Mouse (Mus musculus) forebrain, embryonic 15.5 days (tissue): ENCODE results near the gene Zfp609. TPM values are rescaled to one million over a fixed set of nuclear protein-coding genes. Genes with fewer than 3 reads are reported as not detected.

Experiments used
- ATAC-seq: fragments of 200-750 bp; cut with Nextera tagmentation; replicated peaks from 2 replicates; pipeline ENCODE4 v1.8.0; 2017; ENCODE audit warnings: mild to moderate bottlenecking, moderate TSS enrichment, moderate library complexity
- H3K27ac ChIP-seq: fragments of 300-500 bp; sonication (generic); replicated peaks from 2 replicates; pipeline ENCODE4 v1.5.1; 2015; ENCODE audit warnings: mild to moderate bottlenecking, inconsistent platforms
- H3K27me3 ChIP-seq: fragments of 300-500 bp; sonication (generic); 2 replicates; pipeline ENCODE4 v1.6.1; 2015; ENCODE audit warnings: inconsistent platforms
- H3K36me3 ChIP-seq: fragments of 300-500 bp; sonication (generic); 2 replicates; pipeline ENCODE4 v1.6.1; 2015; ENCODE audit warnings: mild to moderate bottlenecking, inconsistent platforms
- H3K4me1 ChIP-seq: fragments of 300-500 bp; sonication (generic); 2 replicates; pipeline ENCODE4 v1.6.1; 2015; ENCODE audit warnings: inconsistent platforms
- H3K4me2 ChIP-seq: fragments of 300-500 bp; sonication (generic); replicated peaks from 2 replicates; pipeline ENCODE4 v1.6.1; 2015; ENCODE audit warnings: mild to moderate bottlenecking, inconsistent platforms
- H3K4me3 ChIP-seq: fragments of 300-500 bp; sonication (generic); 2 replicates; pipeline ENCODE4 v1.5.1; 2015; ENCODE audit warnings: mild to moderate bottlenecking, inconsistent platforms
- H3K9ac ChIP-seq: fragments of 300-500 bp; sonication (generic); replicated peaks from 2 replicates; pipeline ENCODE4 v1.6.1; 2015; ENCODE audit warnings: mild to moderate bottlenecking, inconsistent platforms
- H3K9me3 ChIP-seq: fragments of 300-500 bp; sonication (generic); 2 replicates; pipeline ENCODE4 v1.6.1; 2016; ENCODE audit warnings: inconsistent platforms
- WGBS: fragments of 180-500 bp; shearing (Covaris S2); methylation state at CpG from one replicate; pipeline ENCODE4 v1.1.7; 2015; ENCODE audit warnings: mixed read lengths; 5-methylcytosine and 5-hydroxymethylcytosine counted together
- polyA plus RNA-seq: library from polyadenylated mRNA; unstranded; fragments of >200 nt; fragmentation: Nextera tagmentation; extraction: Ambion mirVana; gene quantifications from 2 replicates; pipeline ENCODE4 v1.2.1, GENCODE M21; 2015

The Zfp609 gene
- polyA plus RNA-seq, 1 experiment from 2014 or later, result 8.9 TPM

DNA sequence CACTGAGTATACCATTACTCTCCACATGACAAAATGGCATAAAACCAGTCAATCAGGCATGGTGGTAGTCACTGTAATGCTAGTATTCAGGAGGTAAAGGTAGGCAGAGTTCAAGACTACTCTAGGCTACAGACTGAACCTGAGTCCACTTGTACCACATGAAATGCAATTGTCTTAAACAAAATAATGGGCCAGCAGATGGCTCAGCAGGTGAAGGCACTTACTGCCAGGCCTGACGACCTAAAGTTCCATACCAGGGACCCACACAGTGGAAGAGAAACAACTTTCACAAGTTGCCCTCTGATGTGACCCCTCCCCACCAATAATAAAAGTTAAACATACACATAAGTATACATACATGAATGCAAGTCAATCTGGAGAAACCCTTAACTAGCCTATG, 19.5 kb downstream of the Zfp609 start:
- H3K4me3 ChIP-seq, result no peak overlapping the region
- peaks cover 16% of the 10 kb centered on the region; the same call in 1 of the 2 replicates for H3K4me1 ChIP-seq
- no peak overlapping the region for H3K4me2 ChIP-seq
- H3K9me3 ChIP-seq, result no peaks in the 10 kb centered on the region
- no peak overlapping the region for H3K27ac ChIP-seq
- H3K36me3 ChIP-seq, result no peaks in the 10 kb centered on the region
- ATAC-seq, result no peak
- H3K27me3 ChIP-seq, result no peaks in the 10 kb centered on the region
- no peak overlapping the region for H3K9ac ChIP-seq
- 41% methylated on average over 1 of the region's 1 CpGs for WGBS

GRCm38 (mm10) chr9:65807251-65807650, 20.1 kb downstream of the Zfp609 start:
- Histone ChIP-seq H3K9me3 (no peaks in the 10 kb centered on the region), H3K4me1 (peaks cover 13% of the 10 kb centered on the region; the same call in 1 of the 2 replicates), H3K4me3 (no peak overlapping the region), H3K4me2 (no peak overlapping the region), H3K27ac (no peak overlapping the region), H3K9ac (no peak overlapping the region), H3K36me3 (no peaks in the 10 kb centered on the region), H3K27me3 (no peaks in the 10 kb centered on the region)
- no peak for ATAC-seq
- WGBS, result 21% methylated on average over 5 of the region's 5 CpGs

DNA sequence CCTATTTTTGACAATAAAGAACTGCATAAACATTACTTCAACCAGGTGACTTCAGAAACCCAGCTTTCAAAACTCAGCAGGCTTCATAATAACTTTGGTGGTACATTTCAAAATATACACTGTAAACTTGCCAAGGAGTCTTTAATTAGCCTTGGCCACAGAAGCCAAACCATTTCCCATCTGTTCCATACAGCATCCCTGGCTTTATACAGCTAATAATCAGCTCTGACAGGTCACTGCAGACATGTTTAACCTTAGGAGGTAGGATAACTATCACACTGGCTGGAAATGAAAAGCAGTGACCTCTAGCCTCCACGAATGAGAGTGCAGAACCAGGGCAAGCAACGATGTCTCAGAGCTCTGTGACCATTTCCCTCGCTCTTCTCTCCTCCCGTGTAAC, 27.6 kb downstream of the Zfp609 start:
- Histone ChIP-seq H3K27ac (peak overlapping the region; percentile 60), H3K9me3 (no peaks in the 10 kb centered on the region), H3K4me2 (no peak overlapping the region), H3K4me3 (no peak overlapping the region), H3K27me3 (no peaks in the 10 kb centered on the region), H3K9ac (no peak overlapping the region), H3K4me1 (peaks cover 25% of the 10 kb centered on the region), H3K36me3 (no peaks in the 10 kb centered on the region)
- WGBS, result 77% methylated on average over 4 of the region's 4 CpGs
- no peak for ATAC-seq

DNA sequence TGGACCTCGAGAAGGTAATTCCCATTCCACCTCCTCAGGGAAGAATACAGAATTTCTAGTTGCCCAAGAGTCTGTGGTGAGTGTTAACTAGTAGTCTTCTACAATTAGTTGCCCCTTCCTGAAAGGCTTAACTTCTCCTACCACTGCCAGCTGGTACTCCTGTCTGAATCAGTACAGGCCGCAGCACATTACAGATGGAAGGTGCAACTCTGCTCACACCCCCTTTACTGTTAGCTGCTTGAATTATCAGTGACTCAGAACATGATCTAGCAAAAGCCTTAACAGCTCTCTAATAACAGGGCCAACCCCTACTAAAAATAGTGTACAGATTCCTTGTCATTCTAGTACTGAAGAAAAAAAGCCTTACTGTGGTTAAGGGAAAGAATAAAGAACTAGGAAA, 31.7 kb downstream of the Zfp609 start:
- Histone ChIP-seq H3K27ac (no peak overlapping the region), H3K4me1 (peaks cover 60% of the 10 kb centered on the region), H3K27me3 (no peaks in the 10 kb centered on the region), H3K4me3 (no peak overlapping the region), H3K9ac (no peak overlapping the region), H3K4me2 (no peak overlapping the region), H3K36me3 (no peaks in the 10 kb centered on the region), H3K9me3 (no peaks in the 10 kb centered on the region)
- 82% methylated on average over 2 of the region's 2 CpGs for WGBS
- no peak for ATAC-seq

DNA sequence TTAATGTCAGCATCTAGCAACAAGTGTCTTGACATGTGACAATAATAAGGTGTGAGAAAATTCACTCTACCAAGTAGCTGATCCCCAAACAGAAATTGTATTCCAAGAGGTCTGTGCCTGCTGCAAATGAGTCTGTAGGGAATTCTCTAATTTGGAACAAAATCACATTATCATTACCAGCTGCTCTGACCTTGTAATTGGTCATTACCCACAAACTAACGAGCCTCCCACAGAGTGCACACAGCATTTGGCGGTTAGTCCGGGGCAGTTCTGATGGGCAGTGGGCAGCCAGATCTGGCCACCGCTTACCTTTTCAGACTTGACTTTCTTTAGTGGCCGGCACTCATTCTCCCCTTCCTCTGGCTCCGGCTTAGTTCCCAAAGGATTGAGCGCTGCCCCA, 33.1 kb downstream of the Zfp609 start:
- 24% methylated on average over 7 of the region's 7 CpGs for WGBS
- no peak overlapping the region for H3K4me3 ChIP-seq
- peaks cover 58% of the 10 kb centered on the region for H3K4me1 ChIP-seq
- no peaks in the 10 kb centered on the region for H3K27me3 ChIP-seq
- no peak overlapping the region for H3K4me2 ChIP-seq
- H3K27ac ChIP-seq, result no peak overlapping the region
- ATAC-seq, result no peak
- H3K36me3 ChIP-seq, result no peaks in the 10 kb centered on the region
- H3K9me3 ChIP-seq, result no peaks in the 10 kb centered on the region
- H3K9ac ChIP-seq, result no peak overlapping the region

- no peaks in the 10 kb centered on the region for H3K9me3 ChIP-seq
- H3K36me3 ChIP-seq, result no peaks in the 10 kb centered on the region
- ATAC-seq, result no peak
- H3K27me3 ChIP-seq, result no peaks in the 10 kb centered on the region
- H3K4me1 ChIP-seq, result peaks cover 63% of the 10 kb centered on the region
- WGBS, result 79% methylated on average over 3 of the region's 3 CpGs
- no peak overlapping the region for H3K9ac ChIP-seq
- peak overlapping the region; percentile 29 for H3K27ac ChIP-seq
- H3K4me2 ChIP-seq, result no peak overlapping the region
- no peak overlapping the region for H3K4me3 ChIP-seq
Observed at GRCm38 (mm10) chr9:65793506-65793905, 33.9 kb downstream of the Zfp609 start.

DNA sequence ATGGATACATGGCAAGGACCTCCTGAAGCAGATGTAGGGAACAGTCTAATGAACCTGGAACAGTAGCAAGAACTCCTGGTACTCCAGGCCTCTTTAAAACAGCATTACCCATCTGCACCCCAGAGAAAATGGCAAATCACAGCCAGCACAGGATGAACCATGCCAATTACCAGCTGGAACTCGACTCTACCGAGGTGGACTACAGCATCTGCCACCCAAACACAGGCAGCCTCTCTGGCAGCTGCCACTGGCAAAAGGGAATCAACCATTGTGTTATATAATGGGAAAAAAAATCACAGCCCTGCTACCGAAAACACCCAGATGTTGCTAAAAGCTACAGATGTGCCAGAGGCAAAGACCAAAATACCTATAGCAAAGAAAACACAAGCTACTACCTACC, 34.3 kb downstream of the Zfp609 start:
- Histone ChIP-seq H3K9ac (no peak overlapping the region), H3K9me3 (no peaks in the 10 kb centered on the region), H3K27ac (peak overlapping the region; percentile 29), H3K36me3 (no peaks in the 10 kb centered on the region), H3K4me3 (no peak overlapping the region), H3K4me1 (peaks cover 67% of the 10 kb centered on the region), H3K4me2 (no peak overlapping the region), H3K27me3 (no peaks in the 10 kb centered on the region)
- 23% methylated on average over 3 of the region's 3 CpGs for WGBS
- no peak for ATAC-seq

GRCm38 (mm10) chr9:65791846-65792245, 35.5 kb downstream of the Zfp609 start:
- Histone ChIP-seq H3K27me3 (no peaks in the 10 kb centered on the region), H3K9ac (no peak overlapping the region), H3K27ac (no peak overlapping the region), H3K4me3 (no peak overlapping the region), H3K9me3 (no peaks in the 10 kb centered on the region), H3K4me2 (no peak overlapping the region), H3K4me1 (peaks cover 79% of the 10 kb centered on the region), H3K36me3 (no peaks in the 10 kb centered on the region)
- ATAC-seq, result no peak

GRCm38 (mm10) chr9:65791106-65791505, 36.3 kb downstream of the Zfp609 start:
- Histone ChIP-seq H3K27me3 (no peaks in the 10 kb centered on the region), H3K4me3 (no peak overlapping the region), H3K9me3 (no peaks in the 10 kb centered on the region), H3K9ac (no peak overlapping the region), H3K4me1 (peaks cover 81% of the 10 kb centered on the region), H3K36me3 (no peaks in the 10 kb centered on the region), H3K27ac (no peak overlapping the region), H3K4me2 (no peak overlapping the region)
- no peak for ATAC-seq
- WGBS, result 70% methylated on average over 4 of the region's 4 CpGs

DNA sequence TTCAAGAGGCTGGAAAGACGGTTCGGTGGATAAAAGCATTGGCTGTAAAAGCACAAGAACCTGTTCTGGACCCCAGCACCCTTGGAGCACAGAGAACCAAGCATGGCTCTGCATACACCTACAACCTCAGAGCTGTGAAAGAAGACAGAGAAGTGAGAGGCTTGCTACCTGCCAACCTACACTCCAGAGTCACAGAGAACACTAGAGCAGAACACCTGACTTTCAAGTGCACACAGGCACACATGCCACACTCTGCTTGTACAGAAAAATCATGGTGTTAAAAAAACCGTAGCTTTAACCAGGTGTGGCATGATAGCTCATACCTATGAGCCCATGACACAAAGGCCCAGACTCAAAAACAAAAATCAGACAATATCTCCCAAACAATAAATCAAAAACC, 37.6 kb downstream of the Zfp609 start:
- H3K9me3 ChIP-seq, result no peaks in the 10 kb centered on the region
- 97% methylated on average over 3 of the region's 3 CpGs for WGBS
- H3K27me3 ChIP-seq, result no peaks in the 10 kb centered on the region
- no peak overlapping the region for H3K4me3 ChIP-seq
- H3K9ac ChIP-seq, result no peak overlapping the region
- H3K36me3 ChIP-seq, result no peaks in the 10 kb centered on the region
- H3K4me2 ChIP-seq, result no peak overlapping the region
- no peak overlapping the region for H3K27ac ChIP-seq
- H3K4me1 ChIP-seq, result peaks cover 70% of the 10 kb centered on the region
- ATAC-seq, result no peak

DNA sequence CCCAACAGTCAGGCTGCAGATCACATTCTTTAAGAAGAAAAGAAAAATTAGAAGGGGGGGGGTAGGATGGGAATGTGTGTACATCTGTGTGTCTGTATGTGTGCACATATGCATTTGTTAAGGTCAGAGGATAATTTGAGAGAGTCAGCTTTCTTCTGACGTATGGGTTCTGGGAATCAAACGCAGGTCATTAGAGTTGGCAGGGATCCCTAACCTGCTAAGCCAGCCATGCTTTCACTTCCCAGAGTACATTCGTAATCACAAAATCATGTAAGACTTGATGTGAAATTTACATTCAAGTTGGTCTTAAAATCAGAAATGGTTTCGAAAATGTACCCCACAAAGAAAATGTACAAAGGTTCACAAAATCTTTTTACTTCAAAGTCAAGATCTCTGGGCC, 38.8 kb downstream of the Zfp609 start:
- Histone ChIP-seq H3K36me3 (no peaks in the 10 kb centered on the region), H3K27ac (no peak overlapping the region), H3K9ac (no peak overlapping the region), H3K9me3 (no peaks in the 10 kb centered on the region), H3K4me3 (no peak overlapping the region), H3K4me1 (peaks cover 63% of the 10 kb centered on the region), H3K27me3 (no peaks in the 10 kb centered on the region), H3K4me2 (no peak overlapping the region)
- ATAC-seq, result no peak
- 62% methylated on average over 4 of the region's 4 CpGs for WGBS

DNA sequence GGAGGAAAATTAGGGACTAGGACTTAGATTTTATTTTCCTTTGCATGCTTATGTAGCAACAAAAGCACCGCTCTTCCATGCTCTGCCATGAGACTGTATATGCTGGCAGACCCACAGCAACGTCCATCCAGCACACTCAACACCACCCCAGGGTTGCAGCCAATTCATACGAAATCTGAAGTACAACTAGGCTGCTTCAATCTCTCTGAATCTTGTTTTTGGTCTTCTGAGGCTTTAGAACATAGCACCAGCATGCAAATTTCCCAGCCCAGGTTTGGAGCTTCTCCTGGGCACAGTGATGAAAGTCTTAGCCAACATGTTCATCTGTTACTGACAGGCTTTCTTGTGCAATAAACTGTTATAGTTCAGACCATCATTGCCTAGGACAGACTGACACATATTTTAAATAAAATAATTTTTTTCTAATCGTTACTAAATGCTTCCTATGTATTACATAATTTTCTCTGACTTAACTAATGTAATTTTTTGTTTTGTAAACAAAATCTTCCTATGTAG, 39.5 kb downstream of the Zfp609 start:
- Histone ChIP-seq H3K27ac (peak overlapping the region; percentile 72), H3K4me3 (no peak overlapping the region), H3K4me2 (no peak overlapping the region), H3K9ac (no peak overlapping the region), H3K27me3 (no peaks in the 10 kb centered on the region), H3K9me3 (no peaks in the 10 kb centered on the region), H3K36me3 (no peaks in the 10 kb centered on the region), H3K4me1 (peaks cover 57% of the 10 kb centered on the region)
- no peak for ATAC-seq
- WGBS, result 58% methylated on average over 4 of the region's 4 CpGs
